Mouse (Mus musculus): Measurements from ENCODE around the gene Rad51b. TPM values are rescaled to one million over a fixed set of nuclear protein-coding genes. Genes with fewer than 3 reads are reported as not detected.
A peak's percentile ranks its signal among the peaks of the same experiment; 100 is the strongest.

The Rad51b gene
- total and polyA plus RNA-seq, 3 experiments: 6.5 to 8.6 (median 8.5) TPM

DNA sequence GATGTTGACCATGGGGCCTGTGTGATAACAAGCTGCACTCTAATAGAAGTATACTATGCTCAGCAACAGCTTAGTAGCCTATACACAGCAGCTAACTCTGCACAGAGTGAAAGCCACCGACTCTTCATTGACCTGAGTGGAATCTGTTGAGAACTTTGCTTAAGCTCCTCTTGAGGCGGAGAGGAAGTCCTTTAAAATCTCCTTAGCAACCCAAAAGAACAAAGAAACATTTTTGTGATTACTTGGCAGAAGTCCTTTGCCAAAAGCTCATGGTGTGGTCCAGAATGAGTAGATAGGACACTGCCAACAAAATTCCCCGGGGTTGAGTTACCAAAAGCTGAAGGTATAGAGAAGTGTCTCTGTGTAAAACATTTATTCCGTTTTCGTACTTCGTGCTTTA lies 282.8 kb downstream of the Rad51b start:
- Histone ChIP-seq H3K4me3 (replicated peaks in 1 of 3; ENCODE audit: low read depth in 2 of 3, low read length in 2 of 3, poor library complexity in 1 of 3) (no peak overlapping the region), H3K27ac (ENCODE audit: insufficient read depth, low read depth) (no peak overlapping the region), H3K9me3 (replicated peaks; ENCODE audit: low read length) (no peaks in the 10 kb centered on the region), H3K36me3 (replicated peaks in 1 of 2; ENCODE audit: control insufficient read depth in 1 of 2, insufficient read depth in 1 of 2, low read length in 1 of 2) (no peaks in the 10 kb centered on the region), H3K79me2 (replicated peaks; ENCODE audit: control insufficient read depth, extremely low read depth, insufficient read depth, poor library complexity, severe bottlenecking) (no peaks in the 10 kb centered on the region), H3K4me2 (ENCODE audit: insufficient read depth, low read depth, poor library complexity, severe bottlenecking) (peak overlapping the region; percentile 36), H3K4me1 (ENCODE audit: control insufficient read depth in 1 of 2, insufficient read depth in 2 of 2) (no peaks in the 10 kb centered on the region), H3K27me3 (replicated peaks) (no peaks in the 10 kb centered on the region), H3K9ac (ENCODE audit: insufficient read depth, low read depth) (no peak overlapping the region)
- in situ Hi-C loops (cut with MboI; ENCODE audit: low pct_ligation_motif_present, low pct_unique_long_range_greater_than_20kb, low sequenced_read_pairs): no loop called here
- dilution Hi-C loops (cut with MboI; ENCODE audit: extremely low pct_ligation_motif_present, extremely low pct_unique_long_range_greater_than_20kb, low sequenced_read_pairs): no loop called here
- no peak for DNase-seq (ENCODE audit: extremely low read depth)
- TF ChIP-seq MYC (IDR thresholded peaks at IDR 0.05; ENCODE audit: low read depth, low read length): no peak
- TF ChIP-seq ZKSCAN1 (IDR thresholded peaks at IDR 0.05; ENCODE audit: borderline replicate concordance, low read depth, low read length): no peak
- TF ChIP-seq CTCF (conservative IDR thresholded peaks at IDR 0.05 in 1 of 2, IDR thresholded peaks at IDR 0.05 in 1 of 2; ENCODE audit: low read depth in 2 of 2, low read length in 2 of 2): no peak
- TF ChIP-seq JUN (IDR thresholded peaks at IDR 0.05; ENCODE audit: insufficient read depth, low read depth, low read length): no peak
- TF ChIP-seq NRF1 (IDR thresholded peaks at IDR 0.05; ENCODE audit: low read depth, low read length): no peak
- TF ChIP-seq CHD2 (IDR thresholded peaks at IDR 0.05; ENCODE audit: low read length): no peak
- no peak for TF ChIP-seq MXI1 (IDR thresholded peaks at IDR 0.05; ENCODE audit: low read depth, low read length)
- TF ChIP-seq ELF1 (IDR thresholded peaks at IDR 0.05; ENCODE audit: low read depth, low read length): no peak
- TF ChIP-seq MAFK (IDR thresholded peaks at IDR 0.05; ENCODE audit: insufficient replicate concordance, low read length): no peak
- TF ChIP-seq NELFE (IDR thresholded peaks at IDR 0.05; ENCODE audit: low read depth, low read length): no peak
- no peak for TF ChIP-seq POLR2A (IDR thresholded peaks at IDR 0.05; ENCODE audit: low read depth, low read length)
- TF ChIP-seq MAZ (IDR thresholded peaks at IDR 0.05; ENCODE audit: low read depth, low read length): no peak
- no peak for TF ChIP-seq CHD1 (IDR thresholded peaks at IDR 0.05; ENCODE audit: low read depth, low read length)
- TF ChIP-seq USF1 (IDR thresholded peaks at IDR 0.05; ENCODE audit: low read depth, low read length): no peak
- no peak for TF ChIP-seq SMC3 (IDR thresholded peaks at IDR 0.05; ENCODE audit: low read depth, low read length)
- TF ChIP-seq GABPA (IDR thresholded peaks at IDR 0.05; ENCODE audit: insufficient replicate concordance, low read depth, low read length): no peak
- no peak for TF ChIP-seq JUND (conservative IDR thresholded peaks at IDR 0.05; ENCODE audit: low read depth, low read length)

DNA sequence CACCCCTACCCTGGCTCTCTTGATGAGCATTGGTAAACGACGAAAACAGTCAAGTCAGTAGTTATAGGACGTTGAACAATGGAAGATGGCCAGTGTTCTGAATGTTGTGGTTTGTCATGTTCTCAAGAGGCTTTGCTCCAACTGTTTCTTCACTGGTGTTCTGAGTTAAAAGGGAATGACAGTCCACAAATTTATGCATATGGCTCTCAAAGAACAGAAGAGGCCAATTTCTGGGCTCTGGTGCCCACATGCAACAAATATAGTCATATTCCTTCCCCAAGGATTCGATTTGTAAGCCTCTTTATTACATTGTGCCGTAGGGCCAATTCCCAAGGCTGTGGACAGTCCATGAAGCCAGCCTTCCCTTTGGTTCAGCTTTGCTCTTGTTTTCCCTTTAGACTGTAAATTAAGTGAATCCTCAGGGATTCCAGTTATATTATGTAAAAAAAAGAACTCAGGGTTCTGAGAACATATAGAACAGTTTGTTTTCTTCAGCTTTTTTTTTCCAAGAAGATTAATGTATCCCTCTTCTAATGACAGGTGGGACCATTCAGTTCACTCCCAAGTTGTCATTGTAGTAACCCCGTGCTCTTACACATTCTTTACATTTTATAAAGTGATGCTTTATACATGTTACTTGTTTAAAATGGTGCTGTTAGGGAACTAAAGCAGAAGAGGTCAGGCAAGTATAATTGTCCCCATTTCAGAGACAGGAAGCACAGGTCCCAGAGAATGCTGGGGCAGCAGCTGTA lies 287.6 kb downstream of the Rad51b start:
- H3K36me3 ChIP-seq (replicated peaks in 1 of 2; ENCODE audit: control insufficient read depth in 1 of 2, insufficient read depth in 1 of 2, low read length in 1 of 2): no peaks in the 10 kb centered on the region
- no peak overlapping the region for H3K4me2 ChIP-seq (ENCODE audit: insufficient read depth, low read depth, poor library complexity, severe bottlenecking)
- H3K9ac ChIP-seq (ENCODE audit: insufficient read depth, low read depth): no peak overlapping the region
- no peaks in the 10 kb centered on the region for H3K27me3 ChIP-seq (replicated peaks)
- no peak overlapping the region for H3K27ac ChIP-seq (ENCODE audit: insufficient read depth, low read depth)
- H3K9me3 ChIP-seq (replicated peaks; ENCODE audit: low read length): no peaks in the 10 kb centered on the region
- in situ Hi-C loops (cut with MboI; ENCODE audit: low pct_ligation_motif_present, low pct_unique_long_range_greater_than_20kb, low sequenced_read_pairs) (no loop called here), dilution Hi-C loops (cut with MboI; ENCODE audit: extremely low pct_ligation_motif_present, extremely low pct_unique_long_range_greater_than_20kb, low sequenced_read_pairs) (no loop called here)
- H3K79me2 ChIP-seq (replicated peaks; ENCODE audit: control insufficient read depth, extremely low read depth, insufficient read depth, poor library complexity, severe bottlenecking): no peaks in the 10 kb centered on the region
- no peak overlapping the region for H3K4me3 ChIP-seq (replicated peaks in 1 of 3; ENCODE audit: low read depth in 2 of 3, low read length in 2 of 3, poor library complexity in 1 of 3)
- TF ChIP-seq MYC (IDR thresholded peaks at IDR 0.05; ENCODE audit: low read depth, low read length) (no peak), ZMIZ1 (IDR thresholded peaks at IDR 0.05; ENCODE audit: low read depth, low read length) (no peak), MAFK (IDR thresholded peaks at IDR 0.05; ENCODE audit: insufficient replicate concordance, low read length) (no peak), MAX (IDR thresholded peaks at IDR 0.05; ENCODE audit: low read length) (no peak), E2F4 (IDR thresholded peaks at IDR 0.05; ENCODE audit: insufficient replicate concordance, low read depth, low read length) (no peak), MAZ (IDR thresholded peaks at IDR 0.05; ENCODE audit: low read depth, low read length) (no peak), POLR2AphosphoS2 (IDR thresholded peaks at IDR 0.05; ENCODE audit: low read depth, low read length) (no peak), ELF1 (IDR thresholded peaks at IDR 0.05; ENCODE audit: low read depth, low read length) (no peak), NRF1 (IDR thresholded peaks at IDR 0.05; ENCODE audit: low read depth, low read length) (no peak), EP300 (IDR thresholded peaks at IDR 0.05; ENCODE audit: low read length) (no peak), ZNF384 (IDR thresholded peaks at IDR 0.05; ENCODE audit: low read depth, low read length) (no peak), MXI1 (IDR thresholded peaks at IDR 0.05; ENCODE audit: low read depth, low read length) (no peak), BHLHE40 (IDR thresholded peaks at IDR 0.05; ENCODE audit: low read depth, low read length) (no peak), ZKSCAN1 (IDR thresholded peaks at IDR 0.05; ENCODE audit: borderline replicate concordance, low read depth, low read length) (no peak), USF1 (IDR thresholded peaks at IDR 0.05; ENCODE audit: low read depth, low read length) (no peak), JUN (IDR thresholded peaks at IDR 0.05; ENCODE audit: insufficient read depth, low read depth, low read length) (no peak), HCFC1 (IDR thresholded peaks at IDR 0.05; ENCODE audit: low read depth, low read length) (no peak)
- no peaks in the 10 kb centered on the region for H3K4me1 ChIP-seq (ENCODE audit: control insufficient read depth in 1 of 2, insufficient read depth in 2 of 2)
- no peak for DNase-seq (ENCODE audit: extremely low read depth)
